Comparison of ENCODE assay signal across 17 mouse cellular contexts in genomic region chr4:94317298-94317697, GRCm38 (mm10).
"Had no signal": no experiment of that assay in that cellular context is flagged by ENCODE, and none has a peak within 500 bp of the region (broad histone marks: within the 10 kb centered on the region; RNA-seq: fewer than 3 reads in every experiment).

No protein-coding gene starts in this region.

- H3K4me2 ChIP-seq: lung, embryonic 15.5 days; midbrain, embryonic 11.5 days; midbrain, embryonic 13.5 days; midbrain, embryonic 15.5 days; neural tube, embryonic 12.5 days; stomach, embryonic 15.5 days had no signal

- H3K36me3 ChIP-seq: lung, embryonic 15.5 days; midbrain, embryonic 13.5 days; midbrain, embryonic 15.5 days; neural tube, embryonic 12.5 days; stomach, embryonic 15.5 days had no signal

- H3K9me3 ChIP-seq: lung, embryonic 15.5 days; midbrain, embryonic 15.5 days; neural tube, embryonic 12.5 days; stomach, embryonic 15.5 days had no signal

- H3K4me1 ChIP-seq: lung, embryonic 15.5 days; megakaryocyte, embryonic 14.5 days; midbrain, embryonic 13.5 days; midbrain, embryonic 15.5 days; neural tube, embryonic 12.5 days; stomach, embryonic 15.5 days had no signal

- H3K4me3 ChIP-seq: lung, embryonic 15.5 days; megakaryocyte, embryonic 14.5 days; midbrain, embryonic 13.5 days; midbrain, embryonic 15.5 days; neural tube, embryonic 12.5 days; stomach, embryonic 15.5 days had no signal

- ATAC-seq: lung, postnatal 0 days; midbrain, embryonic 13.5 days; midbrain, embryonic 15.5 days had no signal

- H3K27ac ChIP-seq: lung, embryonic 15.5 days; macrophage; midbrain, embryonic 13.5 days; midbrain, embryonic 15.5 days; neural tube, embryonic 12.5 days; stomach, embryonic 15.5 days; stomach, postnatal 0 days had no signal

- H3K9ac ChIP-seq: lung, embryonic 15.5 days; midbrain, embryonic 13.5 days; midbrain, embryonic 15.5 days; neural tube, embryonic 12.5 days; stomach, embryonic 15.5 days had no signal

- H3K27me3 ChIP-seq: lung, embryonic 15.5 days; megakaryocyte, embryonic 14.5 days; midbrain, embryonic 13.5 days; midbrain, embryonic 15.5 days; neural tube, embryonic 12.5 days; stomach, embryonic 15.5 days had no signal

- DNase-seq: lung, adult 2 months; lung, postnatal 14 days; lung, postnatal 36 days; right cerebral cortex, postnatal 14 days; thymus, adult 18-20 months; thymus, postnatal 14 days; thymus, postnatal 36 days had no signal
